Mouse (Mus musculus) forebrain, embryonic 12.5 days (tissue): ENCODE data around the gene Pdss2. TPM values are rescaled to one million over a fixed set of nuclear protein-coding genes. Genes with fewer than 3 reads are reported as not detected.
"Not testable (repeated sequence)": the region's sequence is repeated elsewhere in the genome, so short reads cannot be mapped to it uniquely, and the experiment has no call there.

Source experiments
- ATAC-seq: fragments of 200-750 bp; cut with Nextera tagmentation; 2 replicates; pipeline ENCODE4 v1.8.0; 2017; ENCODE audit warnings: moderate TSS enrichment; ENCODE audit not compliant: low FRiP score
- H3K27ac ChIP-seq: fragments of 300-500 bp; sonication (generic); 2 replicates; pipeline ENCODE4 v1.5.1; 2016; ENCODE audit warnings: mild to moderate bottlenecking
- H3K27me3 ChIP-seq: fragments of 300-500 bp; sonication (generic); 2 replicates; pipeline ENCODE4 v1.6.1; 2016; ENCODE audit warnings: mild to moderate bottlenecking
- H3K36me3 ChIP-seq: fragments of 300-500 bp; sonication (generic); replicated peaks from 2 replicates; pipeline ENCODE4 v1.6.1; 2016; ENCODE audit warnings: mild to moderate bottlenecking
- H3K4me1 ChIP-seq: fragments of 300-500 bp; sonication (generic); 2 replicates; pipeline ENCODE4 v1.6.1; 2016
- H3K4me2 ChIP-seq: fragments of 300-500 bp; sonication (generic); 2 replicates; pipeline ENCODE4 v1.6.1; 2016; ENCODE audit warnings: mild to moderate bottlenecking, moderate library complexity
- H3K4me3 ChIP-seq: fragments of 300-500 bp; sonication (generic); replicated peaks from 2 replicates; pipeline ENCODE4 v1.5.1; 2016; ENCODE audit warnings: mild to moderate bottlenecking
- H3K9ac ChIP-seq: fragments of 300-500 bp; sonication (generic); 2 replicates; pipeline ENCODE4 v1.6.1; 2016; ENCODE audit warnings: mild to moderate bottlenecking
- H3K9me3 ChIP-seq: fragments of 300-500 bp; sonication (generic); 2 replicates; pipeline ENCODE4 v1.6.1; 2016
- WGBS: fragments of 180-500 bp; shearing (Covaris S2); methylation state at CpG from one replicate; pipeline ENCODE4 v1.1.7; 2016; 5-methylcytosine and 5-hydroxymethylcytosine counted together
- polyA plus RNA-seq: library from polyadenylated mRNA; unstranded; fragments of >200 nt; fragmentation: Nextera tagmentation; extraction: Ambion mirVana; gene quantifications from 2 replicates; pipeline ENCODE4 v1.2.1, GENCODE M21; 2016

Pdss2 gene
- polyA plus RNA-seq, 1 experiment from 2014 or later = 17.0 TPM

DNA sequence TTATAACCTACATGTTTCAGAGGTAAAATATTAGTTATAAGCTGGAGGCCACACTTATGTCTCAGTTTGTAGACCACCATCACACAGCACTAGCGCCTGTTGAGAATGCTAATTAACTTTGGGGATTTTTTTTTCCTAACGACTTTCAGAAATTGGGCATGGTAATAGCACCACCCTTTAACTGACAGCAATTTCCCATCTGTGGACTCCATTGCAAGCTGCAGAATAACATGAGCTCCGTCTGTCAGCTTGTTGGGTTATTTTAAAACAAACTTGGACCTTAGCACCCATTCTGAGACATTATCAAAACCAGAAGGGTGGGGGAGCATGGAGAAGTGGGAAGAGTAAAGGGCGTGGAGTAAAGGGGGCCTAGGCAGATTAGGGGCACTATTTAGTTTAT, 174.5 kb downstream of the Pdss2 start:
- Histone ChIP-seq H3K9ac (no peak overlapping the region), H3K27ac (no peak overlapping the region), H3K4me1 (no peaks in the 10 kb centered on the region), H3K27me3 (no peaks in the 10 kb centered on the region), H3K36me3 (peaks cover 7% of the 10 kb centered on the region; the same call in 1 of the 2 replicates), H3K4me2 (no peak overlapping the region), H3K9me3 (no peaks in the 10 kb centered on the region), H3K4me3 (no peak overlapping the region)
- ATAC-seq = no peak
- WGBS = 73% methylated on average over 4 of the region's 4 CpGs

DNA sequence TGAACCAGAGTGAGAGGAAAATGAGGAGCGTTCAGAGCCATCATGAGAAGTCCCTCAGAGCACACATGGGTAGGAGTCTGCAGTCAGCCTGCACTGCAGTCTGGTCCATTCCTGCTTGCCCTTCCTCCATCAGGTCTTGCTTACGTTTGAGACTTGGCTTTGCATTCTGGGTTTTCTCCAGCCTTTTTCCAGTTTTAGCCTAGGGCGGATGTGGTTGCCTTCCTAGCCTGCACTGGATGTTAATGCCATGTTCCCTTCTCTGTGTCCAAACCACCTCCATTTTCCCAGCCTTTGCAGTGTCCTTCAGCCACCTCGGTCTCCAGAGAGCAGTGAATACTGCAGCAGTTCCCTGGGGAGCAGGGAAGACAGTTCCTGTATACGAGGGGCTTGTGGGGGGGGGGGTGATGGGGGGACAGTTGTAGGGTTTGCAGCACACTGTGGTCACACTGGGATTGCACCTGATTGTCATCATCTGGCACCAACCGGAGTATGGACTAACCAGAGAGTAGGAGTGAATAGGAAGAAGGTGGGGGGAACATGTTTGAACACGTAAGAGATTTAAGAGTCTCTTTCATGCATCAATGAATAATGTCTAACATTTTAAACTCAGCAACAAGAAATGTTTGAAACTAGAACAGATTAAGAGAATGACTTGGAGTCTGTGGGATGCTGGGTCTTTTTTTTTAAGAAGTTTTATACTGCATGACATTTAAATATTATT, 178.5 kb downstream of the Pdss2 start:
- Histone ChIP-seq H3K9me3 (no peaks in the 10 kb centered on the region), H3K4me3 (no peak overlapping the region), H3K27ac (no peak overlapping the region), H3K36me3 (peaks cover 7% of the 10 kb centered on the region; the same call in 1 of the 2 replicates), H3K4me1 (no peaks in the 10 kb centered on the region), H3K27me3 (no peaks in the 10 kb centered on the region), H3K4me2 (no peak overlapping the region), H3K9ac (no peak overlapping the region)
- ATAC-seq = no peak
- WGBS = 83% methylated on average over 7 of the region's 7 CpGs

DNA sequence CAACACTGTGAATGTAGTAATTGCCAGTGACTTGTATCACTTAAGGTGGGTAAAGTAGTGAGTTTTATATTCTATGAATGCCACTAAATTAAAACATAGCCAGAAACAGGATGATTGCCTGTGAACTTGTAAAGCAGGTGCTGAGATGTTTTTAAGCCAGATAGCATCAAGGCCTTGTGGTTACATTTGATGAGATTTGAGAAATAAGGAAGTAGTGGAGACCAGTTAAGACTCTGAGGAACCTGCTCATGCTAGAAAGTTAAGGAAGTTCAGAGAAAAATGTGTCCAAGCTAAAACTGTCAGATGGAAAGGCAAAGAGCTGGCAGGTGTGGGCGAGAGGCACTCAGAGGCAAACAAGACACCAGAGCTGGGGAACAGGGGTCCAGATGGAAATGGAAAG, 184.8 kb downstream of the Pdss2 start:
- H3K4me1 ChIP-seq = no peaks in the 10 kb centered on the region
- no peak overlapping the region for H3K4me2 ChIP-seq
- H3K27ac ChIP-seq = no peak overlapping the region
- H3K27me3 ChIP-seq = no peaks in the 10 kb centered on the region
- WGBS = 96% methylated on average over 1 of the region's 1 CpGs
- no peaks in the 10 kb centered on the region; the same call in 1 of the 2 replicates for H3K36me3 ChIP-seq
- no peak for ATAC-seq
- H3K9ac ChIP-seq = no peak overlapping the region
- H3K9me3 ChIP-seq = no peaks in the 10 kb centered on the region
- H3K4me3 ChIP-seq = no peak overlapping the region

DNA sequence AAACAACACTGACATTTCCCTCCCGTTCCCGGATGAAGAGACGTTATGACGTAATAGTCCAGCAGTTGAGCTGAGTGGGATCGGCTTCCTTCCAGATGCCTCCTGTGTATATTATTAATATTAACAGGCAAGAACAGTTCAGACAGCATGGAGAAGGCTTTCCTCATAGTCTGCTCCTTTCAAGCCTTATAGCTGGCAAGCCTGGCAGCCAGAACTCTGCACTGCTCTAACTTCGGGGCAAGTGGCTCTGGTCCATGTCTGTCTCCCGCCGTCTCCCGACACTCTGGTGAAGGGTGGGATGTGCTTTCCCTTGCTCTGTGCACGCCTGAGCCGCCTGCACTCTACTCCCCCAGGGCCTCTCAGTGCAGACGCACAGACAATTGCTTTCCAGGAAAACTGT, 185.6 kb downstream of the Pdss2 start:
- H3K9me3 ChIP-seq = no peaks in the 10 kb centered on the region
- ATAC-seq = no peak
- WGBS = 90% methylated on average over 12 of the region's 12 CpGs
- H3K9ac ChIP-seq = no peak overlapping the region
- no peaks in the 10 kb centered on the region for H3K27me3 ChIP-seq
- no peaks in the 10 kb centered on the region for H3K4me1 ChIP-seq
- no peak overlapping the region for H3K4me2 ChIP-seq
- H3K36me3 ChIP-seq = no peaks in the 10 kb centered on the region; the same call in 1 of the 2 replicates
- H3K27ac ChIP-seq = no peak overlapping the region
- no peak overlapping the region for H3K4me3 ChIP-seq

DNA sequence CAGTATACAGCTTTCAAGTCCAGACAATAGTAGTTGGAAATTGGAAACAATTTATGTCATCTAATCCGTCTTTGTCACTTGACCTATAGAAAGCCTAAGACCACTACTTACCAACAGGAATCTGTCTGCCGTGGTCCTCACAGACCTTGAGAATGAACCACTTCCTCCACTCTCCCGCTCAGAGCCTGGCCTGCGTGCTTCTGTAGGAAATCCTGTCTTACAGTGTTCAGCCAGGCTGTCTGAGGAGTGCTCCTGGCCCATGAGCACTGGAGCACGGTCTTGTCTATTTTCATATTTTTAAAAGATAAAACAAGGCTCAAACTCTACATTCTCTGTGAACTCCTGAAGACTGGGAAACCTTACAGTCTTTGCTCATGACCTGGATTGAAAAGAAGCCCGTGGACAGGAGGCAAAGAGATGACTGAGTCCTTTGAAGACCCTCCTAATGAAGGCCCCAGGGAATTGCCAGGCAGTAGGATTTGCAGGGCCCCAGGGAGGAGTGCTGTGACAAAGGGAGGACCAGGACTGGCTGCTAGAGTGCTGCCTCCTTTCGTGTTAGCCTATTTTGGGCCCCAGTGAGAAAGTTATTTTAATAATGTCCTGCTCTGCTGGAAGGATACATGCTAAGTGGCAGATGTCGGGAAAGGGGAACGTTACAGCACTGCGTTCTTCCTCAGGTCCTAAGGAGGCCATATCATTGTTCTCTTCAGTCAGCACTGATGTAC, 188.4 kb downstream of the Pdss2 start:
- Histone ChIP-seq H3K27ac (no peak overlapping the region), H3K36me3 (no peaks in the 10 kb centered on the region; the same call in 1 of the 2 replicates), H3K4me2 (no peak overlapping the region), H3K4me3 (no peak overlapping the region), H3K4me1 (no peaks in the 10 kb centered on the region), H3K27me3 (no peaks in the 10 kb centered on the region), H3K9me3 (no peaks in the 10 kb centered on the region), H3K9ac (no peak overlapping the region)
- ATAC-seq = no peak
- WGBS = 78% methylated on average over 10 of the region's 10 CpGs

DNA sequence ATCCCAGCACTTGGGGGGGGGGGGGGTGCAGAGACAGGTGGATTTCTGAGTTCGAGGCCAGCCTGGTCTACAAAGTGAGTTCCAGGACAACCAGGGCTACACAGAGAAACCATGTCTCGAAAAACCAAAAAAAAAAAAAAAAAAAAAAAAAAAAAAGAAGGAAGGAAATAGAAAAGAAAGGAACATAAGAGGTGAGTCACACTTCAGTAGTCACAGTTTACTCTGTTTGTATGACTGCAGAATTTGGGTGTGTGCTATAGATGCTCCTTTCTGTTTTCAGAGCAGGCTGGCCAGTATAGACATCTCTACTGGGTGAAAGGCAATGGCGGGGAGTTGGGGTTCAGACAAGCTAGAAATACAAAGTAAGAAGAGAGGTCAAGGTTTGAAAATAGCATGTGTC, 189.9 kb downstream of the Pdss2 start:
- not testable (repeated sequence) for H3K27ac ChIP-seq, H3K9ac ChIP-seq, H3K4me2 ChIP-seq, H3K4me1 ChIP-seq, H3K4me3 ChIP-seq, ATAC-seq, H3K9me3 ChIP-seq, H3K27me3 ChIP-seq, H3K36me3 ChIP-seq
- WGBS = 97% methylated on average over 1 of the region's 3 CpGs

DNA sequence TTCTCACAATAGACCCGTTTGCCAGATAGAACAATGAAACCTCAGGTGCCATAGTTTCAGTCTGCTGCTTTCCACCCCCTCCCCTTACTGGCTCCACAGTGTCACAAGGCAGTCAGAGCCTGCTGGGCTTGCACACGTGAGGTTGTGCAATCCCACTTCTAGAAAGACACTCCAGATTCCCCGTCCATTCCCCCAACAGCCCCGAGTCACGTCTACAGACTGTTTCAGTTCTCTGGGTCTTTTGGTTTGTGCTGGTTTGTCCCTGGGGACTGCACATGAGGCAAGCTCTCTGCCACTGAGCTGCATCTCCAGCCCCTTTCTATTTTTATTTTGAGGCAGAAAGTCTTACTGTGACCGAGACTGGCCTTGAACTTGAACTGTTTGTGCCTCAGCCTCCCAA, 196.1 kb downstream of the Pdss2 start:
- H3K4me1 ChIP-seq = no peaks in the 10 kb centered on the region
- H3K4me2 ChIP-seq = no peak overlapping the region
- no peak for ATAC-seq
- H3K9ac ChIP-seq = no peak overlapping the region
- H3K36me3 ChIP-seq = 0 out of 2 replicates have a peak, but pooled peaks cover 7% of the 10 kb centered on the region
- no peaks in the 10 kb centered on the region for H3K9me3 ChIP-seq
- H3K27ac ChIP-seq = no peak overlapping the region
- H3K4me3 ChIP-seq = no peak overlapping the region
- WGBS = 88% methylated on average over 6 of the region's 6 CpGs
- no peaks in the 10 kb centered on the region for H3K27me3 ChIP-seq

DNA sequence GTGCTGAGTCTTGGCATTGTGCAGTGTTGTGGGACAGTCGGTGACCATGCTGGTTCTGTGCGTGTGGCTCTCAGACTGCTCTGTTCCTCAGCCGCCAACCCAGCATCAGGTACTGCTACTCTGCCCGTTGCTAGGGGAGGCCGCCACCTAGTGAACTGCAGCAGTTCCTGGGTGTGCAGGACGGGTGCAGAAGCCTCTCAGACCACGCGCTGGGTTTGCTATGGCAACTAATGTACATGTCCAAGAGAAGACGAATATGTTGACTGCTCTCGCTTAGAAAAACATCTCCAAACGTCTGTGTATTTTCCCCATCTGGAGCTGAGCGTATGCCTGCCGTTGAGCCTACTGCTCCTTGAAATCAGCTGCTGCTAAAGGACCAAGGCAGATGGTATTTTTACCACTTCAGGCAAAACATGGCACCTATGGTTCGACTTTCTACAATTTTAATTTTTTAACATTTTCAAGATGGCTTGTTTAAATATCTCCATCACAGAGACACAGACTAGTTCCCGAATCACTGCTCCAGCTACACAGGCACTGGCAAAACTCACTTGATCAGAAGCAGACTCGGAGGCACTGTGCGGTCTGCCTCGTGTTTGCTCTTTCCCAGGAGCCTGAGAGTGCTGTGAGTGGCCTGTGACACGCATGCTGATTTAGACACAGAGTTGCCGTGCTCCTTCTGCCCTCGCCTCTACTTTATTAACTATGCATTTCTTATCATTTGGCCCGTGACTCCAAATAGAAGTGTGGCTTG, 199.6 kb downstream of the Pdss2 start:
- Histone ChIP-seq H3K36me3 (no peaks in the 10 kb centered on the region), H3K4me1 (no peaks in the 10 kb centered on the region), H3K4me2 (no peak overlapping the region), H3K9ac (no peak overlapping the region), H3K27me3 (no peaks in the 10 kb centered on the region), H3K4me3 (no peak overlapping the region), H3K27ac (no peak overlapping the region), H3K9me3 (no peaks in the 10 kb centered on the region)
- no peak for ATAC-seq
- 75% methylated on average over 22 of the region's 22 CpGs for WGBS

DNA sequence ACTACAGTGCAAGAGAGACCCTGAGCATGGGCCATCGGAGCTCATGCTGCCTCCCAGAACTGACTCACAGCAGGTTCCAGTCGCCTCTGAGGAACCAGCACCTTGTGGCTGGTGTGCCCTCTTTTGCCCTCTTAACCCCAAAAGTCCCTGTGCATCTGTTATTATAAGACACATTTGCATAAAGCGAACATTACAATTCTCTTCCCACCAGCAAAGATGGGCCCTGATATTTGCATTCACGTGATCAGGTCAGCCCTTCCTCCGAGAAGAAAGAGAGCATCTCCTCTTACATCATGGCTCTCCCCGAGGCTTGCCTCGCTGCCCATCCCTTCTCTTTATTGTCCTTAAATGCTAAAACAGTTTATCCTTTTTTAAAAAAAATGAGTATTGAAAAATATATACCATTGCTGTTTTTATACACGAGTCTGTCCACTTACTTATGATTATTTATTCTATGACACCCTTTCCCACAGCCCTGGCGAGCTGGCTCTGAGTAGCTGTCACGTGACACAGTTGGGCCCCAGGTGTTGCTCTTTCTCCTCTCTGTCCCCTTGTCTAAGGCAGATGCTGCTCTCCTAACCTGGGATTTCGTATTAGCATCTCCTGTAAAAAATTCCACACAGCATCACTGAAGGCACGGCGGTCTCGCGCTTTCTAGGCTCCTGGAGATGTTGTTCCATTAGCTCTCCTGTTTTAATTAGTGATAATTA, 200.9 kb downstream of the Pdss2 start:
- Histone ChIP-seq H3K36me3 (no peaks in the 10 kb centered on the region), H3K4me3 (no peak overlapping the region), H3K27me3 (no peaks in the 10 kb centered on the region), H3K4me1 (0 out of 2 replicates have a peak, but pooled peaks cover 2% of the 10 kb centered on the region), H3K4me2 (no peak overlapping the region), H3K9ac (no peak overlapping the region), H3K27ac (peak overlapping the region; percentile 31; the same call in 1 of the 2 replicates), H3K9me3 (no peaks in the 10 kb centered on the region)
- ATAC-seq = 0 out of 2 replicates have a peak, but pooled peaks have one; percentile 46
- 72% methylated on average over 15 of the region's 15 CpGs for WGBS

DNA sequence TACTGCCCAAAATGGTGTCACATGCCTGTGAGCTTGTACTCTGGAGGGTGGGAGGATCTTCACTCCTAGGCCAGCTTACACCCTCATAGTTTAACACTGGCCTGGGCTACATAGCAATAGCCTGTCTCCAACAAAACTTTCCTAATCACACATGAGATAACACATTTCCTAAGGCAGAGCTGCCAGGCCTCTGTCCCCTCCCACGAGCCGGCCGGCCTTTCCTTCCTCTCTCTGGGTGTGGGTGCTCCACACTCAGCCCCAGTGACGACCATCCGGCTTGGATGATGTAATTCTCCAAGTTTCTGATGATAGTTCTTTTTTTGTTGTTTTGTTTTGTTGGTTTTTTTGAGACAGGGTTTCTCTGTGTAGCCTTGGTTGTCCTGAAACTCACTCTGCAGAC, 203.3 kb downstream of the Pdss2 start:
- Histone ChIP-seq H3K4me1 (0 out of 2 replicates have a peak, but pooled peaks cover 2% of the 10 kb centered on the region), H3K4me3 (no peak overlapping the region), H3K36me3 (no peaks in the 10 kb centered on the region), H3K27ac (no peak overlapping the region), H3K27me3 (no peaks in the 10 kb centered on the region), H3K9ac (no peak overlapping the region), H3K9me3 (no peaks in the 10 kb centered on the region), H3K4me2 (no peak overlapping the region)
- no peak for ATAC-seq
- WGBS = 94% methylated on average over 5 of the region's 5 CpGs

DNA sequence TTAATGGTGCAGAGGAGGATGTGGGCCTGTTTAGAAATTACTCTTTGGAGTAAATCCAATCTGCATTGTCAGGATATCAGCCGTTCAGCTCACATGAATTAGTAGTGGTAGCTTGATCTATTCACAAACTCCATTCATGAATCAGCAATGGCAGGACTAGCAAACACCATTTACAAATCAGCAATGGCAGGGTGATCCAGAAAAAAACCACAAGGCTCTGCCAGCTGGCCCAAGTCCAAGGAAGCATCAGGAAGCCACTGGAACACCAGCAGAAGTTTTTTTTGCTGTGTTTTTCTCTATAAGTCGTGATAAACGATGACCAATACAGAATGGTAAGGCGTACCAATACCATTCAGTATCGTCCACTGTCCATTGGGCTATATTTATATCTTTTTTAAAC, 209.3 kb downstream of the Pdss2 start:
- Histone ChIP-seq H3K27ac (no peak overlapping the region), H3K36me3 (0 out of 2 replicates have a peak, but pooled peaks cover 7% of the 10 kb centered on the region), H3K9me3 (peaks cover 5% of the 10 kb centered on the region; the same call in 1 of the 2 replicates), H3K4me2 (no peak overlapping the region), H3K27me3 (no peaks in the 10 kb centered on the region), H3K4me1 (0 out of 2 replicates have a peak, but pooled peaks cover 2% of the 10 kb centered on the region), H3K9ac (no peak overlapping the region), H3K4me3 (no peak overlapping the region)
- 91% methylated on average over 5 of the region's 5 CpGs for WGBS
- no peak for ATAC-seq

DNA sequence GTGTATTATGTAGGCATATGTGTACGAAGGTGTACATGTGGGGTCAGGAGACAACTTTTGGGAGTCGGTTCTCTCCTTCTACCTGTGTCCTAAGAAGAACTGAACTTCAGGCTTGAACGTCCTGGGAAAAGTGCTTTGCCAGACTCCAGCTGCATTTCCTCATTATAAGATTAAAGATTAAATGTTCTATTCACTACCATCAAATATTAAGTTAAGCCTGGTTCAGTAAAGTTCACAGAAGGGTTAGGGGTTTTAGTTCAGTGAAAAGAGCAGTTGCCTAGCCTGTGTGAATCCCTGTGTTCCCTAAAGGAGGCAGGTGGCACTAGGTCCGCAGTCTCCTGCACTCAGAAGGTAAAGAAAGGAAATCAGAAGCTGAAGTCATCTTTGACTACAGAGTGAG, 213.0 kb downstream of the Pdss2 start:
- H3K27me3 ChIP-seq = no peaks in the 10 kb centered on the region
- no peak overlapping the region for H3K4me2 ChIP-seq
- no peak for ATAC-seq
- H3K4me3 ChIP-seq = no peak overlapping the region
- 95% methylated on average over 4 of the region's 4 CpGs for WGBS
- H3K9me3 ChIP-seq = peaks cover 5% of the 10 kb centered on the region; the same call in 1 of the 2 replicates
- H3K36me3 ChIP-seq = 0 out of 2 replicates have a peak, but pooled peaks cover 7% of the 10 kb centered on the region
- no peak overlapping the region for H3K27ac ChIP-seq
- peaks cover 11% of the 10 kb centered on the region for H3K4me1 ChIP-seq
- no peak overlapping the region for H3K9ac ChIP-seq
